Mouse (Mus musculus) MEL (cell line): ENCODE data around the gene Rpl35a. TPM values are rescaled to one million over a fixed set of nuclear protein-coding genes. Genes with fewer than 3 reads are reported as not detected.

ENCODE experiments used
- DNase-seq: peaks from one replicate; pipeline ENCODE4 v3.0.0; 2011; ENCODE audit warnings: low read depth, low spot score
- H3K27ac ChIP-seq: 2 replicates; pipeline ENCODE4 v1.5.1; 2012; ENCODE audit warnings: low read depth, mild to moderate bottlenecking, control low read depth, low read length, moderate library complexity; ENCODE audit not compliant: control insufficient read depth
- H3K27me3 ChIP-seq, 2 experiments: fragments of 150-350 bp in 1 of 2; sonication (generic) in 1 of 2; 2 replicates each; pipeline ENCODE4 v1.6.1; 2012; ENCODE audit warnings: low read length in 2 of 2, mild to moderate bottlenecking in 2 of 2, improper control_type of control experiment in 1 of 2, moderate library complexity in 1 of 2; ENCODE audit not compliant: insufficient read depth in 2 of 2, control insufficient read depth in 1 of 2
- H3K36me3 ChIP-seq, 2 experiments: 2 replicates each; pipeline ENCODE4 v1.6.1; 2012 to 2014; ENCODE audit warnings: low read length in 2 of 2, improper control_type of control experiment in 1 of 2, inconsistent platforms in 1 of 2, mild to moderate bottlenecking in 1 of 2; ENCODE audit not compliant: insufficient read depth in 2 of 2, control insufficient read depth in 1 of 2
- H3K4me1 ChIP-seq, 2 experiments: fragments of 150-350 bp in 1 of 2; sonication (generic) in 1 of 2; 2 replicates each; pipeline ENCODE4 v1.6.1; 2012; ENCODE audit warnings: low read length in 2 of 2, improper control_type of control experiment in 1 of 2, mild to moderate bottlenecking in 1 of 2; ENCODE audit not compliant: insufficient read depth in 2 of 2, control insufficient read depth in 1 of 2
- H3K4me3 ChIP-seq, 2 experiments: fragments of 150-350 bp in 1 of 2; sonication (generic) in 1 of 2; 2 replicates each; pipeline ENCODE4 v1.5.1; 2012; ENCODE audit warnings: low read depth in 2 of 2, low read length in 2 of 2, mild to moderate bottlenecking in 2 of 2, moderate library complexity in 2 of 2, control low read depth in 1 of 2, improper control_type of control experiment in 1 of 2; ENCODE audit not compliant: control insufficient read depth in 1 of 2, insufficient read depth in 1 of 2
- H3K79me2 ChIP-seq: 2 replicates; pipeline ENCODE4 v1.6.1; 2012; ENCODE audit warnings: mild to moderate bottlenecking, low read length, moderate library complexity; ENCODE audit not compliant: control insufficient read depth, poor library complexity, insufficient read depth
- H3K9ac ChIP-seq: 2 replicates; pipeline ENCODE4 v1.6.1; 2012; ENCODE audit warnings: low read depth, mild to moderate bottlenecking, control low read depth, low read length, moderate library complexity; ENCODE audit not compliant: control insufficient read depth, poor library complexity, severe bottlenecking
- H3K9me3 ChIP-seq: fragments of 150-350 bp; sonication (generic); replicated peaks from 2 replicates; pipeline ENCODE4 v1.6.1; 2012; ENCODE audit warnings: mild to moderate bottlenecking, low read length, improper control_type of control experiment, moderate library complexity; ENCODE audit not compliant: insufficient read depth
- BHLHE40 ChIP-seq: IDR thresholded peaks from 2 replicates; pipeline ENCODE4 v1.6.1; 2012; ENCODE audit warnings: low read depth, mild to moderate bottlenecking, inconsistent platforms, low read length, improper control_type of control experiment, borderline replicate concordance
- CHD2 ChIP-seq: IDR thresholded peaks from 2 replicates; pipeline ENCODE4 v1.6.1; 2011; ENCODE audit warnings: low read length, improper control_type of control experiment
- CTCF ChIP-seq, 3 experiments: IDR thresholded peaks in 2 of 3; conservative IDR thresholded peaks in 1 of 3; 2 replicates each; pipeline ENCODE4 v1.5.1; 2011 to 2012; ENCODE audit warnings: low read length in 3 of 3, low read depth in 2 of 3, mild to moderate bottlenecking in 2 of 3, improper control_type of control experiment in 1 of 3, inconsistent platforms in 1 of 3, mixed read lengths in 1 of 3, moderate library complexity in 1 of 3; ENCODE audit not compliant: control insufficient read depth in 1 of 3, insufficient read depth in 1 of 3, poor library complexity in 1 of 3, severe bottlenecking in 1 of 3
- EP300 ChIP-seq, 2 experiments: IDR thresholded peaks; 2 replicates each; pipeline ENCODE4 v1.6.1; 2011; ENCODE audit warnings: improper control_type of control experiment in 2 of 2, low read length in 2 of 2, low read depth in 1 of 2, mild to moderate bottlenecking in 1 of 2
- ETS1 ChIP-seq: IDR thresholded peaks from 2 replicates; pipeline ENCODE4 v1.6.1; 2012; ENCODE audit warnings: low read depth, mild to moderate bottlenecking, inconsistent platforms, low read length, improper control_type of control experiment, moderate library complexity
- HCFC1 ChIP-seq: IDR thresholded peaks from 2 replicates; pipeline ENCODE4 v1.6.1; 2012; ENCODE audit warnings: low read depth, mild to moderate bottlenecking, inconsistent platforms, low read length, improper control_type of control experiment, moderate library complexity
- JUND ChIP-seq: IDR thresholded peaks from 2 replicates; pipeline ENCODE4 v1.6.1; 2011; ENCODE audit warnings: low read depth, mild to moderate bottlenecking, improper control_type of control experiment, low read length
- MAZ ChIP-seq: IDR thresholded peaks from 2 replicates; pipeline ENCODE4 v1.6.1; 2012; ENCODE audit warnings: low read depth, mild to moderate bottlenecking, inconsistent platforms, low read length, improper control_type of control experiment
- MXI1 ChIP-seq: IDR thresholded peaks from 2 replicates; pipeline ENCODE4 v1.6.1; 2011; ENCODE audit warnings: mild to moderate bottlenecking, low read depth, low read length, improper control_type of control experiment
- MYC ChIP-seq: IDR thresholded peaks from 2 replicates; pipeline ENCODE4 v1.6.1; 2011; ENCODE audit warnings: low read depth, mild to moderate bottlenecking, low read length, improper control_type of control experiment, moderate library complexity
- NELFE ChIP-seq: IDR thresholded peaks from 2 replicates; pipeline ENCODE4 v1.6.1; 2011; ENCODE audit warnings: low read depth, low read length, improper control_type of control experiment
- POLR2A ChIP-seq, 2 experiments: IDR thresholded peaks; 2 replicates each; pipeline ENCODE4 v1.6.1; 2011 to 2012; ENCODE audit warnings: low read length in 2 of 2, mild to moderate bottlenecking in 2 of 2, control low read depth in 1 of 2, improper control_type of control experiment in 1 of 2, low read depth in 1 of 2, moderate library complexity in 1 of 2; ENCODE audit not compliant: control insufficient read depth in 1 of 2, insufficient read depth in 1 of 2, poor library complexity in 1 of 2
- POLR2AphosphoS5 ChIP-seq: IDR thresholded peaks from 2 replicates; pipeline ENCODE4 v1.6.1; 2012; ENCODE audit warnings: low read depth, borderline replicate concordance, mild to moderate bottlenecking, inconsistent platforms, low read length, moderate library complexity, mixed read lengths
- RAD21 ChIP-seq: IDR thresholded peaks from 2 replicates; pipeline ENCODE4 v1.6.1; 2011; ENCODE audit warnings: mild to moderate bottlenecking, low read depth, low read length, improper control_type of control experiment
- TCF12 ChIP-seq: IDR thresholded peaks from 2 replicates; pipeline ENCODE4 v1.6.1; 2014; ENCODE audit warnings: low read depth, mild to moderate bottlenecking, inconsistent platforms, low read length, improper control_type of control experiment, moderate library complexity
- USF2 ChIP-seq, 2 experiments: IDR thresholded peaks; 2 replicates each; pipeline ENCODE4 v1.6.1; 2011 to 2012; ENCODE audit warnings: improper control_type of control experiment in 2 of 2, low read length in 2 of 2, borderline replicate concordance in 1 of 2, inconsistent platforms in 1 of 2, low read depth in 1 of 2, mild to moderate bottlenecking in 1 of 2; ENCODE audit not compliant: insufficient read depth in 1 of 2
- ZC3H11A ChIP-seq: IDR thresholded peaks from 2 replicates; pipeline ENCODE4 v1.6.1; 2012; ENCODE audit warnings: low read depth, mild to moderate bottlenecking, inconsistent platforms, low read length, improper control_type of control experiment
- ZNF384 ChIP-seq: IDR thresholded peaks from 2 replicates; pipeline ENCODE4 v1.6.1; 2012; ENCODE audit warnings: low read depth, mild to moderate bottlenecking, inconsistent platforms, low read length, improper control_type of control experiment
- polyA plus RNA-seq, 2 experiments: library from polyadenylated mRNA; stranded (reverse) in 1 of 2; unstranded in 1 of 2; fragments of >175 nt in 1 of 2; fragments of >200 nt in 1 of 2; gene quantifications; 2 replicates each; pipeline versions ENCODE4 v1.2.1 to v1.2.4; 2012; ENCODE audit warnings: low replicate concordance in 2 of 2, low read depth in 1 of 2; ENCODE audit not compliant: insufficient read length in 2 of 2, insufficient read depth in 1 of 2, missing spikeins in 1 of 2
- total RNA-seq: library from RNA; depleted of rRNA; stranded (reverse); fragments of 300-350 nt; gene quantifications from 2 replicates; pipeline ENCODE4 v1.2.3, GENCODE M21; 2012

Rpl35a gene
- total and polyA plus RNA-seq, 3 experiments: 1,572 to 2,314 TPM; not detected in 1

DNA sequence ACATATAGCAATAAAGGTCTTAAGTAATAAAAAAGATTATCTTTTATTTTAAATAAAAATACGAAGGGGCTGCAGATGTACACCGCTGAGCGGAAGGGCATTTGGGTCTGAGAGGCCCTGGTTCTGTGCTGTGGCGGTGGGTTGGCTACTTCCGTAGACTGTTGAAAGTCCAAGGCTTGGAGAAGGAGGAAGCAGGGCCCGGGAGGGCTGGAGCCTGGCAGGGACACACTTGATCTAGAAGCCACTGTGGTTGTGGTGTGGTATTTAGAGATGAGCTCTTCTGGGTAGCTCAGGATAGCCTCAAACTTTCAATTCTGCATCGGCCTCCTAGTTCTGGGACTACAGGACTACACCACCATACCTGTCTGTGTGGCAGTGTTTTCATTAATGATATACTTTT is 23.8 kb downstream of the Rpl35a start:
- H3K9me3 ChIP-seq: no peaks in the 10 kb centered on the region
- H3K4me1 ChIP-seq: no peaks in the 10 kb centered on the region
- DNase-seq: no peak
- no peak for TF ChIP-seq EP300 (IDR thresholded peaks at IDR 0.05; ENCODE audit: low read depth in 1 of 2, low read length in 2 of 2)
- TF ChIP-seq CTCF (IDR thresholded peaks at IDR 0.05 in 2 of 3, conservative IDR thresholded peaks at IDR 0.05 in 1 of 3; ENCODE audit: control insufficient read depth in 1 of 3, insufficient read depth in 1 of 3, low read depth in 2 of 3, low read length in 3 of 3, poor library complexity in 1 of 3, severe bottlenecking in 1 of 3): no peak
- TF ChIP-seq MXI1: no peak
- no peak for TF ChIP-seq ZC3H11A
- TF ChIP-seq JUND: no peak
- no peak for TF ChIP-seq BHLHE40
- no peak for TF ChIP-seq POLR2A (IDR thresholded peaks at IDR 0.05; ENCODE audit: control insufficient read depth in 1 of 2, insufficient read depth in 1 of 2, low read depth in 1 of 2, low read length in 2 of 2, poor library complexity in 1 of 2)
- no peak for TF ChIP-seq POLR2AphosphoS5
- no peak for TF ChIP-seq USF2 (IDR thresholded peaks at IDR 0.05; ENCODE audit: borderline replicate concordance in 1 of 2, insufficient read depth in 1 of 2, low read depth in 1 of 2, low read length in 2 of 2)
- TF ChIP-seq MAZ: no peak
- no peak for TF ChIP-seq MYC
- no peak for TF ChIP-seq TCF12
- TF ChIP-seq CHD2: no peak
- TF ChIP-seq ETS1: no peak
- H3K79me2 ChIP-seq: no peaks in the 10 kb centered on the region
- H3K9ac ChIP-seq: no peak overlapping the region
- H3K4me3 ChIP-seq: no peak overlapping the region
- no peaks in the 10 kb centered on the region for H3K27me3 ChIP-seq
- no peak overlapping the region for H3K27ac ChIP-seq
- no peaks in the 10 kb centered on the region for H3K36me3 ChIP-seq

GRCm38 (mm10) chr16:33082951-33083350 is 26.7 kb downstream of the Rpl35a start:
- DNase-seq: no peak
- no peak overlapping the region for H3K9ac ChIP-seq
- H3K9me3 ChIP-seq: no peaks in the 10 kb centered on the region
- H3K4me3 ChIP-seq: no peak overlapping the region
- TF ChIP-seq ZC3H11A (no peak), RAD21 (no peak)
- no peaks in the 10 kb centered on the region for H3K36me3 ChIP-seq
- no peak overlapping the region for H3K27ac ChIP-seq
- H3K79me2 ChIP-seq: no peaks in the 10 kb centered on the region
- no peaks in the 10 kb centered on the region for H3K27me3 ChIP-seq
- H3K4me1 ChIP-seq: no peaks in the 10 kb centered on the region

DNA sequence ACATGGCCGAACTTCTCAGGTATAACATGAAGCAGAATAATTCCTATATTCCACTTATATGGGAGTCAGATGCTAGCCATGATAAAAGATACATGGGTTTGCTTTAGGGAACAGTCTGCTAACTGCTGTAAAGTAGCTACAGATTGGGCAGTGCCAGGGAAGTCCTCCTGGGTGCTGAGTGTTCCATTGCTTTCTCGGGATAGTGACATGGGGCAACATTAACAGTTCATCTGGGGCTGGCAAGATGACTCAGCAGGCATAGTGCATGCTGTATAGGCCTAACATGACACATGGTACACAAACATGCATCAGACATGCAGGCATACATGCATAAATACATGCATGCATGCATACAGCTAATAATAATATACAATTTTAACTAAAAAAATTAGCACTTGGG is 27.7 kb downstream of the Rpl35a start:
- Histone ChIP-seq H3K4me1 (no peaks in the 10 kb centered on the region), H3K9me3 (no peaks in the 10 kb centered on the region)

More for the DNA sequence above, 27.7 kb downstream of the Rpl35a start:
- Histone ChIP-seq H3K27me3 (no peaks in the 10 kb centered on the region), H3K27ac (no peak overlapping the region), H3K36me3 (no peaks in the 10 kb centered on the region), H3K4me3 (no peak overlapping the region), H3K9ac (no peak overlapping the region), H3K79me2 (no peaks in the 10 kb centered on the region)
- no peak for DNase-seq
- TF ChIP-seq ZNF384 (no peak), HCFC1 (no peak), CTCF (IDR thresholded peaks at IDR 0.05 in 2 of 3, conservative IDR thresholded peaks at IDR 0.05 in 1 of 3; ENCODE audit: control insufficient read depth in 1 of 3, insufficient read depth in 1 of 3, low read depth in 2 of 3, low read length in 3 of 3, poor library complexity in 1 of 3, severe bottlenecking in 1 of 3) (no peak), TCF12 (no peak), NELFE (no peak), POLR2A (IDR thresholded peaks at IDR 0.05; ENCODE audit: control insufficient read depth in 1 of 2, insufficient read depth in 1 of 2, low read depth in 1 of 2, low read length in 2 of 2, poor library complexity in 1 of 2) (no peak)
